Mouse (Mus musculus) cerebellum, adult 11-12 months (tissue): ENCODE data around the gene Zfp777.

ENCODE experiments used
- DNase-seq: peaks from one replicate; pipeline ENCODE4 v3.0.0; 2022

Zfp777 gene

GRCm38 (mm10) chr6:48048426-48049272 is at the start of gene Zfp777:
TSS of gene Zfp777 (minus strand) at chr6:48048911.
- DNase-seq = peak; percentile 85

DNA sequence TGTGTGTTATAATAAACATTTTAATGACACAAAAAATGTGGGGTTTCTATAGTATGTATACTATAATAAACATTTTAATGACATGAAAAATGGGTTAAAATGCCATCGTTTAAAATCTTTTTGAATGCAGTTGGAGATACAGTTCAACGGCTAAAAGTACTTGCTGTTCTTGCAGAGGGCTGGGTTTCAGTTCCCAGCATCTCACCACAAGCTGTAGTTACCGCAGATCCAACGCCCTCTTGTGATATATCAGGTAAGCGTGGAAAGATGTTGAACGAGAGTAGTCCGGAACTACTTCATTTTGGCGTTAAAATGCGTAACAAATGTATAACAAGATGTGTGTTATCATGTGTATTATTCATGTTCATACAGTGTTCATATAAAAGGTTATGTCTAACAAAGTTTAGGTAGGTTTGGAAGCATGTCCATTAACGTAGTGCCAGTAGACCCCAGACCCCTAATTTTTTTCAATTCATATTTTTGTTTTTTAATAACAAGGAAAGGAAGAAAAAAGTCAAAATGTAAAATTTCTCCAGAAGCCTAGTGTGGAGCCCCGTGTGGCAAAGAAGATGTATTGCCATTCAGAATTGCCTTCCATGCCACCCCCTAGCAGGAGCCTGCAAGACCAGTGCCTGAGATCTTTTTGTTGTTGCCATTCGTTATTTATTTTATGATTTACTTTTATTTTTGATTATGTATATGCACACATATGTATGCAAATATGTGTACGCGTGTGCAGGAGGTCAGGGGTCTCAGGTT is 38.4 kb upstream of the Zfp777 start:
- no peak for DNase-seq

DNA sequence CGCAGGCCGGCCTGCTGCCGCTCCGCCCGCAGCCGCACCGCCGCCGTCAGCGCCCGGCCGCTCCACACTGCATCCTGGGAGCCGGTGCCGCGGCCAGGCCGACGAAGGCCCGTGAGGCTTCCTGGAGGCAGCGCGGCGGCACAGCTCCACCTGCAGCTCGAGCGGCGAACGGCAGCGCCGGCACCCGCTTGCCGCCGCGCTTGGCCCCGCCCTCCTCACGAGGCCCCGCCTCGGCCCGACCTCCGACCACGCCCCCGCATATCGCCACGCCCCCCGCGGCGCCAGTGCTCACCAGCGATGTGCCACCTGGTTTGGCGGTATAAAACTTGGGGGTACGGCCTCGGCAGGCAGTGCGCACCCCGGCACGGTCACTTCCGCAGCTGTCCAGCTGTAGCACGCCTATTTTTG is 37.8 kb upstream of the Zfp777 start, which contains the start of gene Zfp746:
Gene Zfp746 (minus strand): TSS at position 123 of the 408 bp plus-strand sequence.
- peak; percentile 92 for DNase-seq

- DNase-seq = peak; percentile 73
These were observed 37.1 kb upstream of the Zfp777 start for GRCm38 (mm10) chr6:48085521-48086404.

DNA sequence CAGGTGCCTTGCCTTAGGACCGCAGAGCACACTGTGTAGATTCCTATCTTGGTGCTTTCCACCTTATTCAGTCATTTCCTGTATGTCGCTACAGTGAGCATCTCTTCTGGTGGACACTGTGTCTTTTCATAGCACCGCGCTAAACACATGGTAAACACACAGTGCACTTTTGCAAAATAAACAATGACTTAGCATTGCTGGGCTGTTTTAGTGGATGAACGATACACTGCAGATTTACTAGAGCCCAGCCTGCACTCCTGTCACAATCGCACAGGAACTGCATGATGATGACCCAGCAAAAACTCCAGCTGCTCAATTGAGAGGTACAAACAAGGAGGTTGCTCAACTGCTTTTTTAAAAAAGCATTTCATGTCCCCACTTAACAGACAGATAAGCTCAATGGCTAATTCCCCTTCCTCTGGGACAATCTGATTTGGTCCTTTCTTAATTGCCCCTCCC is 35.1 kb upstream of the Zfp777 start:
- DNase-seq = no peak

- no peak for DNase-seq
These were observed 33.2 kb upstream of the Zfp777 start for GRCm38 (mm10) chr6:48081952-48082351.

- DNase-seq = no peak
These were observed 32.3 kb upstream of the Zfp777 start for GRCm38 (mm10) chr6:48081021-48081420.

DNA sequence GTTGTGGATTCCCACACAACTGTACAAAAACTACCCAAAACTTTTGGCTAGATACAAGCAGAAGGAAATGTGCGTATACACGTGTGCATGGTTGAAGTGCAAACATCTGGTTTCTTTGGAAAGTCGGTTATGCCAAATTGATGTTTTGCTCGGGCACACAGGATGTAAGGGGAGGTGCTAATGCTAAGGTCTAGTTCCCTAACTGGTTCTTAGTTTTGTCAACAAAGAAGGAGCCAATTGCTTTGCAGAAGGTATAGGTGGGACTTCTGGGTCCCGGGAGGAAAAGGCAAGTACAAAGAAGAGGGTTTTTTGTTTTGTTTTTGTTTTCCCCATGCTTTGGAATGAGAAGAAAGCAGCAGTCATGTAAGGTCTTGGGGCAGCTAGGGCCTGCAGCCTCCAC is 24.6 kb upstream of the Zfp777 start:
- no peak for DNase-seq

GRCm38 (mm10) chr6:48067492-48067891 is 18.8 kb upstream of the Zfp777 start:
- DNase-seq = no peak

DNA sequence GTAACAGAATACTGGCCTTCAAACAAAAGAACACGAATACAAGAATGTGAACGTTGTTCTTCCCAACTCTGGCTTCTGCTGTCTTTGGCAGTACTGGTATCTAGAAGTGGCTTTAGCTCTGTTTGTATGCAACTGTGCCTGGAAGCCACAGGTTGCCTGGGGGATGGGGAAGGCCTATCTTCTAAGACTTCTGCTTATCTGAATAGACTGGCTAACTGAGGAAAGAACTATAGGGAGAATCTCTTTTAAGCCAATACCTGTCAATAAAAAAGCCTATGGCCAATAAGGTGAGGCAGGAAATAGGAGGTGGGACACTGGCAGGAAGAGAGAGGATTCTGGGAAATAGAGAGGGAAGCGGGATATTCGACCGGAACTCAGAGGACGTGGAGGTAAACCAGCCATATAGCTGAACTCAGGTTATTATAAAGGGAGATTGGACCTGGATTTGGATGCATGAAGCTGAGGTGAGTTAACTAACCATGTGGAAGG is 16.9 kb upstream of the Zfp777 start:
- no peak for DNase-seq

- DNase-seq = no peak
These were observed 15.7 kb upstream of the Zfp777 start for GRCm38 (mm10) chr6:48064451-48064850.

- DNase-seq = no peak
These were observed 15.2 kb upstream of the Zfp777 start for GRCm38 (mm10) chr6:48063940-48064339.

- DNase-seq = no peak
These were observed 12.2 kb upstream of the Zfp777 start for GRCm38 (mm10) chr6:48060895-48061294.

DNA sequence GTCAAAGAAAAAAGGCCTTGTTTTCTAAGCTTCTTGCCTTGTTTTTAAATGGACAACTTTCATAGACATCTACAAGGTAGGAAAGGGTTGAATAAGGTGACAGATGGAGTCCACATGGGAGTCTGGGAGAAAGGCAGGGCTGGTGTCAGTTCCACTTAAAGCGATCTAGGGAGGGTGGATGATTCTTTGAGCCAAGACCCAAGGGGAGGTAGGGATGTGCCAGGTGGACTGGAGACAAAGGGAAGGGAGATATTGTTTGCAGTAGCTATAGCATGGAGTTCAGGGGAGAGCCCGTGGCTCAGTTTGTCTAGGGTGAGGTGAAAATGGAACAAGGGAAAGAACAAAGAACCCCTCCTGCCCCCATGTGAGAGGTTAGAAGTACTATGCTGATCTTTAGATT is 11.7 kb upstream of the Zfp777 start:
- DNase-seq = peak; percentile 90

- no peak for DNase-seq
These were observed 3.4 kb upstream of the Zfp777 start for GRCm38 (mm10) chr6:48052136-48052535.

DNA sequence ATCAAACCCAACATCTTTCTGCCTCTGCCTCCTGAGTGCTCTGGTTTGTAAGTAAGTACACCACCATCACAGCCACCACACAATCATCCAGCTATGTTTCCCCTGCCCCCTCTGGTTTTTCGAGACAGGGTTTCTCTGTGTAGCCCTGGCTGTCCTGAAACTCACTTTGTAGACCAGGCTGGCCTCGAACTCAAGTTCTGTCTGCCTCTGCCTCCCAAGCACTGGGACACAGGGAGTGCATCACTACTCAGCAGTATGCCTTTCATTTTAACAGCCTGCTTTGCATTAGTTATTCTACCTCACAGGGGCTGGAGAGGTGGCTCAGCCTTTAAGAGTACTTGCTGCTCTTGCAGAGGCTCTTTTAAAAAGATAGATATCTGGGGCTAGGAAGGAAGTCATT is 3.0 kb upstream of the Zfp777 start:
- DNase-seq = no peak

DNA sequence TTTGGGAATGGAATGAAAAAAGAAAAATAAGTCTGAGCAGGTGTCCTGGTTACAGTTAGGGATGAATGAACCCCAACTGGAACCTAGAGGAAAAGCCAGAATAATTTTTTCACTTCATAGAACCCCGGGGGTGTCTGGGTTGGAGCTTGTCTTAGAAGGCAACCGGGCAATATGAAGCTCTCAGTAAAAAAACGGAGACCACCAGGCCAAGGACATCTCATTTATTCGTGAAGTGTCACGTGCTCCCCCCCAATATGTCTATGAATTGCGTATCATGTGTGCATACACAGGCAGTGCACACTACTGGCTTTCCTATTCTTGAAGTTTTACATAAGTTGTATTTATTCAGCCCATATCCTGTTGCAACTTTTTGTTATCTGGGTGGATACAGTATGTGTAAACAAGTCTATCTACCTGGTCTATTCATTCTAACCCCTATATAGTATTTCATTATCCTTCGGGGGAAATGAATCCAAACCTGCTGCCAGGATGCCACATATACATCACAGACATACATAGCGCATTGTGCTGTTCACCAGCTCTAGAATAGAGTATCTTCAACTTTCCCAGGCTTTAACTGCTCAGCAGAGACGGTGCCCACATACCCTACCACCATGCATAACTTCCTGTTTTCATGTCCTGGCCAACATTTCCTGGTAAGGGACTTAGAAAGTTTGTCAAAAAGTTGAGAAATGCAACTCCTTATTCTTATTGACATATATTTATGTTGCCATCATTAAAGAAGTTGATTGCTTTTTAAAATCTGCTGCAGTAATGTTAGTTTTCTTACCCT is 758 bp upstream of the Zfp777 start:
- no peak for DNase-seq

GRCm38 (mm10) chr6:48047450-48048351 is 1.0 kb downstream of the Zfp777 start:
- DNase-seq = peak; percentile 59

GRCm38 (mm10) chr6:48047114-48047449 is 1.6 kb downstream of the Zfp777 start:
- no peak for DNase-seq

DNA sequence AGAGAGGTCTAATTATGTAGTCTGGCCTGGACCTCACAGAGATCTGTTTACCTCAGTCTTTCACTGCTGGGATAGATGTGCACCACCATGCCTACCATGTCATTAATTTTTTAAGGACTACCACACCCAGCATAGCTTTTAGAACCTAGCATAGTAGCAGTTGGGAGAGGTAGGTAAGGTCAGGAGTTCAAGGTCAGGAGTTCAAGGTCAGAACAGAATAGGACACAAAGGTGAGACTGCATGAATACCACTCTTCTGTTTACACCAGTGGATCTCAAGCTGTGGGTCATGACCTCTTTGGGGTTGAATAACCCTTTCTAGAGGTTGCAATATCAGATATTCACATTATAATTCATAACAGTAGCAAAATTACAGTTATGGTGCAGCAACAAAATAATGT is 16.1 kb downstream of the Zfp777 start:
- no peak for DNase-seq
